14 mouse cellular contexts compared by ENCODE assay signal in genomic region chr11:89068649-89069048, GRCm38 (mm10). TPM values are rescaled to one million over a fixed set of nuclear protein-coding genes. Genes with fewer than 3 reads are reported as not detected.
DNase-seq lines count a peak whose midpoint lies in the region; ATAC-seq and TF ChIP-seq lines count a peak whose summit lies in the region.
"Had no signal": no experiment of that assay in that cellular context is flagged by ENCODE, and none has a peak within 500 bp of the region (broad histone marks: within the 10 kb centered on the region; RNA-seq: fewer than 3 reads in every experiment).

No protein-coding gene starts in this region.

- no peak for TF ChIP-seq EP300 in heart, adult 2 months (IDR thresholded peaks at IDR 0.05; ENCODE audit: insufficient read depth, low read depth, low read length)
- TF ChIP-seq EP300 in heart, postnatal 0 days (IDR thresholded peaks at IDR 0.05; ENCODE audit: low read depth): no peak

- H3K36me3 ChIP-seq in heart, adult 2 months (ENCODE audit: control insufficient read depth, insufficient read depth, low read length): no peaks in the 10 kb centered on the region; the same call in 1 of the 2 replicates
- H3K36me3 ChIP-seq in heart, embryonic 11.5 days (ENCODE audit: control insufficient read depth, insufficient read depth, low read length): no peaks in the 10 kb centered on the region
- no peaks in the 10 kb centered on the region for H3K36me3 ChIP-seq in heart, postnatal 0 days (replicated peaks; ENCODE audit: control insufficient read depth, insufficient read depth, low read length)
- H3K36me3 ChIP-seq: limb, embryonic 12.5 days; lung, embryonic 15.5 days; midbrain, embryonic 15.5 days; neural tube, embryonic 13.5 days had no signal

- TF ChIP-seq POLR2A in heart, adult 2 months (IDR thresholded peaks at IDR 0.05; ENCODE audit: insufficient read depth, low read depth, low read length): no peak

- TF ChIP-seq CTCF in heart, adult 2 months (IDR thresholded peaks at IDR 0.05): no peak
- no peak for TF ChIP-seq CTCF in heart, postnatal 0 days (IDR thresholded peaks at IDR 0.05; ENCODE audit: low read depth)

- no peak overlapping the region for H3K4me3 ChIP-seq in heart, adult 2 months
- no peak overlapping the region for H3K4me3 ChIP-seq in heart, embryonic 11.5 days (ENCODE audit: low read depth, low read length)
- H3K4me3 ChIP-seq in heart, postnatal 0 days (ENCODE audit: low read depth, low read length): no peak overlapping the region
- H3K4me3 ChIP-seq: limb, embryonic 12.5 days; lung, embryonic 15.5 days; midbrain, embryonic 15.5 days; neural tube, embryonic 13.5 days had no signal

- peak; percentile 48 to 66 for DNase-seq in heart, adult 2 months
- DNase-seq in ZHBTc4 (ENCODE audit: low read depth, low spot score) (peak; percentile 64), liver (no peak)
- DNase-seq in heart, postnatal 0 days (ENCODE audit: low spot score): peak; percentile 50
- DNase-seq in thymus, postnatal 0 days (ENCODE audit: low spot score): peak; percentile 38
- no peak for DNase-seq in left cerebral cortex, adult 9 months (ENCODE audit: low spot score in 2 of 2)
- DNase-seq: right cerebral cortex, adult 18-20 months had no signal

- intact Hi-C loops in heart, adult 2 months (cut with DNase I): loop anchor here (1.0 kb wide), 1 partner anchor 79 kb away; no protein-coding TSS in a partner anchor

- no peaks in the 10 kb centered on the region for H3K27me3 ChIP-seq in heart, adult 2 months (ENCODE audit: control insufficient read depth, insufficient read depth, low read length)
- no peaks in the 10 kb centered on the region for H3K27me3 ChIP-seq in heart, embryonic 11.5 days (ENCODE audit: control insufficient read depth, insufficient read depth, low read length)
- H3K27me3 ChIP-seq in heart, postnatal 0 days (ENCODE audit: control insufficient read depth, insufficient read depth, low read length): no peaks in the 10 kb centered on the region
- H3K27me3 ChIP-seq: lung, embryonic 15.5 days; midbrain, embryonic 15.5 days; neural tube, embryonic 13.5 days had no signal

- H3K9me3 ChIP-seq in heart, embryonic 11.5 days (replicated peaks; ENCODE audit: control insufficient read depth, low read length): peaks cover 2% of the 10 kb centered on the region; the same call in 1 of the 2 replicates
- H3K9me3 ChIP-seq in heart, postnatal 0 days (replicated peaks; ENCODE audit: control insufficient read depth, low read length): no peaks in the 10 kb centered on the region
- H3K9me3 ChIP-seq: limb, embryonic 12.5 days; lung, embryonic 15.5 days; midbrain, embryonic 15.5 days; neural tube, embryonic 13.5 days had no signal

- H3K4me2 ChIP-seq in heart, embryonic 11.5 days: no peak overlapping the region
- H3K4me2 ChIP-seq in heart, postnatal 0 days (ENCODE audit: low read depth, low read length): peak overlapping the region; percentile 10; the same call in 1 of the 2 replicates
- H3K4me2 ChIP-seq: limb, embryonic 12.5 days; lung, embryonic 15.5 days; midbrain, embryonic 15.5 days; neural tube, embryonic 13.5 days had no signal

- WGBS in heart, adult 2 months: 48% methylated on average over 14 of the region's 14 CpGs
- 84% methylated on average over 14 of the region's 14 CpGs for WGBS in heart, embryonic 11.5 days (ENCODE audit: insufficient replicate concordance)
- 52% methylated on average over 14 of the region's 14 CpGs for WGBS in heart, postnatal 0 days

- H3K9ac ChIP-seq in heart, adult 2 months (ENCODE audit: low read depth, low read length): no peak overlapping the region
- no peak overlapping the region for H3K9ac ChIP-seq in heart, embryonic 11.5 days (ENCODE audit: low read depth, low read length)
- H3K9ac ChIP-seq in heart, postnatal 0 days (replicated peaks; ENCODE audit: low read depth, low read length): no peak overlapping the region
- H3K9ac ChIP-seq: limb, embryonic 12.5 days; lung, embryonic 15.5 days; midbrain, embryonic 15.5 days; neural tube, embryonic 13.5 days had no signal

- H3K4me1 ChIP-seq in heart, adult 2 months (ENCODE audit: control insufficient read depth, insufficient read depth, low read length): peaks cover 11% of the 10 kb centered on the region; the same call in 1 of the 2 replicates
- 0 out of 2 replicates have a peak, but pooled peaks cover 4% of the 10 kb centered on the region for H3K4me1 ChIP-seq in heart, embryonic 11.5 days (ENCODE audit: control insufficient read depth, insufficient read depth, low read length)
- peaks cover 10% of the 10 kb centered on the region; the same call in 1 of the 2 replicates for H3K4me1 ChIP-seq in heart, postnatal 0 days (ENCODE audit: control insufficient read depth, insufficient read depth)
- H3K4me1 ChIP-seq: limb, embryonic 12.5 days; lung, embryonic 15.5 days; midbrain, embryonic 15.5 days; neural tube, embryonic 13.5 days had no signal

- H3K79me2 ChIP-seq in heart, adult 2 months (replicated peaks; ENCODE audit: control insufficient read depth, insufficient read depth, low read length): no peaks in the 10 kb centered on the region

- peak overlapping the region; percentile 87 for H3K27ac ChIP-seq in heart, adult 2 months
- no peak overlapping the region for H3K27ac ChIP-seq in heart, embryonic 11.5 days (ENCODE audit: low read depth, low read length)
- H3K27ac ChIP-seq in heart, postnatal 0 days (ENCODE audit: low read depth): no peak overlapping the region
- H3K27ac ChIP-seq: limb, embryonic 12.5 days; midbrain, embryonic 15.5 days; neural tube, embryonic 13.5 days had no signal

- no peak for ATAC-seq in heart, embryonic 11.5 days (replicated peaks; ENCODE audit: insufficient number of reproducible peaks, low FRiP score, low TSS enrichment)
- no peak for ATAC-seq in heart, postnatal 0 days (ENCODE audit: insufficient read depth, low read depth)
- ATAC-seq: midbrain, embryonic 15.5 days had no signal

RNA-seq across cellular contexts. Expression of gene Dgke, which starts 2.0 kb away (rescaled TPM):
- total RNA-seq in heart, adult 2 months (2021): 10 to 100 TPM in 1 of 2 experiments, 1 to 10 TPM in 1; 9.3 to 12.4 TPM
- 5.6 and 8.2 TPM in 2 replicates for polyA plus RNA-seq in heart, adult 2 months (2012; rRNA removed)
- 4.2 and 4.5 TPM in 2 replicates for polyA plus RNA-seq in heart, embryonic 11.5 days (2014; fragmentation: Nextera tagmentation; extraction: Ambion mirVana)
- total RNA-seq in heart, postnatal 0 days (2014; rRNA removed; ENCODE audit: low replicate concordance): 12.6 and 15.7 TPM in 2 replicates
- 4.7 and 5.3 TPM in 2 replicates for polyA plus RNA-seq in heart, postnatal 0 days (2015; fragmentation: Nextera tagmentation; extraction: Ambion mirVana)
- polyA plus RNA-seq in thymus, postnatal 0 days (2015; fragmentation: Nextera tagmentation; extraction: Ambion mirVana): 19.8 and 25.5 TPM in 2 replicates

RNA-seq across cellular contexts. Expression of gene Gm525, which starts 5.0 kb away (rescaled TPM):
- total RNA-seq in heart, adult 2 months (2021): not detected
- polyA plus RNA-seq in heart, adult 2 months (2012; rRNA removed): 0.27 TPM in 1 of 2 replicates, not detected in the other
- not detected in 2 replicates for polyA plus RNA-seq in heart, embryonic 11.5 days (2014; fragmentation: Nextera tagmentation; extraction: Ambion mirVana)
- not detected in 2 replicates for total RNA-seq in heart, postnatal 0 days (2014; rRNA removed; ENCODE audit: low replicate concordance)
- polyA plus RNA-seq in heart, postnatal 0 days (2015; fragmentation: Nextera tagmentation; extraction: Ambion mirVana): not detected in 2 replicates
- polyA plus RNA-seq in thymus, postnatal 0 days (2015; fragmentation: Nextera tagmentation; extraction: Ambion mirVana): 191 and 212 TPM in 2 replicates
- total RNA-seq: hematopoietic stem cell, adult 5-6 weeks; layer of hippocampus, adult 18-20 months had no signal
- polyA plus RNA-seq: midbrain, embryonic 15.5 days; neural tube, embryonic 13.5 days had no signal

Comparison
In these comparisons a context has a peak if more than half of its experiments do, and no peak if none do; other contexts are left out.
1. DNase-seq: peak in heart, adult 2 months (2 of 2), ZHBTc4 (single experiment), heart, postnatal 0 days (single experiment) and thymus, postnatal 0 days (single experiment); none in liver (single experiment) and left cerebral cortex, adult 9 months (0 of 2).
2. RNA of gene Gm525, which starts 5.0 kb away (polyA plus RNA-seq): 191 to 212 TPM in thymus, postnatal 0 days; 0.27 TPM in heart, adult 2 months, not detected in heart, postnatal 0 days and not detected in heart, embryonic 11.5 days; every median in the first group is over 100 times any median in the second.